Mouse (Mus musculus) heart, embryonic 10.5 days (tissue): ENCODE measurements at regions not wholly inside any gene's neighbourhood (a gene's known extent, or its start where the extent isn't known, plus 50 kb on each side); places are given as distances from the start of the nearest gene placed in this dataset.

Source experiments
- DNase-seq: peaks from one replicate; pipeline ENCODE4 v3.0.0-alpha.2; 2017; ENCODE audit warnings: low spot score
- H3K27ac ChIP-seq: fragments of 300-500 bp; sonication (generic); 2 replicates; pipeline ENCODE4 v1.5.1; 2016; ENCODE audit warnings: mild to moderate bottlenecking
- H3K27me3 ChIP-seq: fragments of 300-500 bp; sonication (generic); 2 replicates; pipeline ENCODE4 v1.6.1; 2016; ENCODE audit warnings: mild to moderate bottlenecking; ENCODE audit not compliant: poor library complexity, insufficient read depth, severe bottlenecking
- H3K36me3 ChIP-seq: fragments of 300-500 bp; sonication (generic); 2 replicates; pipeline ENCODE4 v1.6.1; 2016; ENCODE audit warnings: mild to moderate bottlenecking, moderate library complexity
- H3K4me1 ChIP-seq: fragments of 300-500 bp; sonication (generic); 2 replicates; pipeline ENCODE4 v1.6.1; 2016; ENCODE audit warnings: mild to moderate bottlenecking
- H3K4me3 ChIP-seq: fragments of 300-500 bp; sonication (generic); 2 replicates; pipeline ENCODE4 v1.5.1; 2016; ENCODE audit warnings: mild to moderate bottlenecking, moderate library complexity
- H3K9me3 ChIP-seq: fragments of 300-500 bp; sonication (generic); 2 replicates; pipeline ENCODE4 v1.6.1; 2016; ENCODE audit warnings: mild to moderate bottlenecking, moderate library complexity
- WGBS: fragments of 180-500 bp; shearing (Covaris S2); methylation state at CpG from one replicate; pipeline ENCODE4 v1.1.7; 2016; 5-methylcytosine and 5-hydroxymethylcytosine counted together

- Histone ChIP-seq H3K9me3 (no peaks in the 10 kb centered on the region), H3K4me1 (peaks cover 18% of the 10 kb centered on the region), H3K27ac (peak overlapping the region; percentile 31; the same call in 1 of the 2 replicates), H3K4me3 (no peak overlapping the region), H3K27me3 (no peaks in the 10 kb centered on the region), H3K36me3 (no peaks in the 10 kb centered on the region)
- no peak for DNase-seq
- WGBS = 73% methylated on average over 5 of the region's 5 CpGs
Observed at GRCm38 (mm10) chr4:105365076-105365475, 207.9 kb downstream of the Plpp3 start.

GRCm38 (mm10) chr4:105376591-105376990 is 219.4 kb downstream of the Plpp3 start:
- Histone ChIP-seq H3K27ac (peak overlapping the region; percentile 39), H3K27me3 (no peaks in the 10 kb centered on the region), H3K4me3 (no peak overlapping the region), H3K9me3 (no peaks in the 10 kb centered on the region), H3K4me1 (peaks cover 21% of the 10 kb centered on the region), H3K36me3 (no peaks in the 10 kb centered on the region)
- WGBS = 25% methylated on average over 5 of the region's 5 CpGs
- DNase-seq = no peak

DNA sequence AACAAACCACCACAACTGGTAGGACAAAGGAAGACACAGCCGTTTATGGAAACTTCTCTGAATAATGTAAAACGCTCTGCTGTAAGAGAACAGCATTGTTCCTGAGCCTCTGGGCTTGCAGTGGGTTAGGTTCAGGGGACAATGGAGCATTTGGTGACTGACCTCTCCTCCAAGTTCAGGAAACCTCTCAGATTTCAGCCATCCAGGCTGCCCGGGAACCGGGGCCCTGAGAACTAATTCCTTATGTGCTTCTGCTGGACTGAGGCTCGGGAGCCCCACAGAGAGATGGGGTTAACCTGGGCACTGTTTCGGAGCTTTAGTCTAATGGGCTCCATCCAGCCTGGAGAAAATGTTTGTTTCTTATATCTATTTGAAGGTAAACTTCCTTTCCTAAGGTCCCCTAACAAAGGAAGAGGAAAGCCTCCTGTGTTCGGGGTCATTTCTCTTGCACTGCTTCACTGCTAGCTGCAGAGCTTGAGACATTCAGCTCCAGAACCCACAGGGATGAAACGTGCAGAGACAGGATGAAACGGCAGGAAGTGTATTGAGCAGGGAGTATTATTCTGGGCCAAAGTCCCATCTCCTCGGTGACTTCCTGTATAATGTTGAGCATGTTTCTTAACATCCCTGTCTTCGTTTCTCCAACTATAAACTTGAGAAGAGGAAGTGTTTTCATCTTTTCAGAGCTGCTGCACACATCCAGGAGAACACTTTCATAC is 220.5 kb downstream of the Plpp3 start:
- WGBS = 55% methylated on average over 11 of the region's 11 CpGs
- Histone ChIP-seq H3K27ac (peak overlapping the region; percentile 73), H3K27me3 (no peaks in the 10 kb centered on the region), H3K4me3 (no peak overlapping the region), H3K9me3 (no peaks in the 10 kb centered on the region), H3K4me1 (peaks cover 21% of the 10 kb centered on the region), H3K36me3 (no peaks in the 10 kb centered on the region)
- DNase-seq = no peak

DNA sequence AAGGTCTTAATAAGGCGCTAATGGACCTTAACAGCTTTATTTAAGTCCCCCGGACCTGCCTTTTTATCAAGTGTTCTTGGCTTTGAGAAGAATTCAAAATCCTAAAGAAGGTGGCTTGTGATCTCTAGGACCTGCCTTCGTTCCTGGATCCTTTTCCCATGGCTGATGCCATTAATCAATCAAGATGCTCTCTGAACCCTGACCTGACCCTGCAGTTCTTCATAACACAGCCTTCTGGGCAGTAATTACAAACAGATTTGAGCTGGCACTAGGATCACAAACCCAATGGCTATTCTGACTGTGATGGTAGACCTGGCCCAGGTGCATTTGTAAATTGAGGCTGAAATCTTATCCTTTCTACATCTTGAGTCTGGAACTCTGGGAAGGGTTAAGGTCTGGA is 227.7 kb downstream of the Plpp3 start:
- Histone ChIP-seq H3K27me3 (no peaks in the 10 kb centered on the region), H3K4me1 (peaks cover 3% of the 10 kb centered on the region; the same call in 1 of the 2 replicates), H3K9me3 (no peaks in the 10 kb centered on the region), H3K36me3 (no peaks in the 10 kb centered on the region), H3K4me3 (no peak overlapping the region), H3K27ac (no peak overlapping the region)
- no peak for DNase-seq
- 71% methylated on average over 3 of the region's 3 CpGs for WGBS

GRCm38 (mm10) chr4:105385481-105385880 is 228.3 kb downstream of the Plpp3 start:
- Histone ChIP-seq H3K9me3 (no peaks in the 10 kb centered on the region), H3K4me1 (peaks cover 9% of the 10 kb centered on the region), H3K4me3 (no peak overlapping the region), H3K36me3 (no peaks in the 10 kb centered on the region), H3K27ac (no peak overlapping the region), H3K27me3 (no peaks in the 10 kb centered on the region)
- no peak for DNase-seq
- 83% methylated on average over 5 of the region's 5 CpGs for WGBS

- Histone ChIP-seq H3K27ac (peak overlapping the region; percentile 19; the same call in 1 of the 2 replicates), H3K4me3 (no peak overlapping the region), H3K4me1 (peaks cover 13% of the 10 kb centered on the region), H3K36me3 (no peaks in the 10 kb centered on the region), H3K27me3 (no peaks in the 10 kb centered on the region), H3K9me3 (no peaks in the 10 kb centered on the region)
- DNase-seq = peak; percentile 83
- 17% methylated on average over 5 of the region's 5 CpGs for WGBS
Observed at GRCm38 (mm10) chr4:105390378-105390777, 233.2 kb downstream of the Plpp3 start.

DNA sequence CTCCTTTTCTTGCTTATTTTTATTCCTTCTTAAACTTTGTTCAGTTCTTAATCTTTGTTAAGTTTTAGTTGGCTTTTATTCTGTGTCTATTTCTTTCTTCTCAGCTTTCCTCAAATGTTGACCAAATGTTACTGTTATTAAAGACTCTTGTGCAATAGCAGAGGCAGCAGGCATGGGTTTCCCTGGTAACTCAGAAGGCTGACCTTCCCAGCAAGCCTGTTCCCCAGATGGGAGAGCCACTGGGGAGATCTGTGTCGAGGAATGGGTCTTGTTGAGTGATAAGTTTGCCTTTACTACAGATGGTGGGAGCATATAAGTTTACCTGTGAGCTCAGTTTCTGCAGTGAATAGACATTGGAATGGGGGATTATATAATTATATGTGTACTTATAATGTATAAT is 237.2 kb downstream of the Plpp3 start:
- no peak for DNase-seq
- 63% methylated on average over 1 of the region's 1 CpGs for WGBS
- peaks cover 13% of the 10 kb centered on the region for H3K4me1 ChIP-seq
- no peak overlapping the region for H3K27ac ChIP-seq
- H3K27me3 ChIP-seq = no peaks in the 10 kb centered on the region
- no peaks in the 10 kb centered on the region for H3K9me3 ChIP-seq
- H3K4me3 ChIP-seq = no peak overlapping the region
- no peaks in the 10 kb centered on the region for H3K36me3 ChIP-seq

GRCm38 (mm10) chr4:105397451-105397850 is 240.3 kb downstream of the Plpp3 start:
- Histone ChIP-seq H3K27me3 (no peaks in the 10 kb centered on the region), H3K27ac (no peak overlapping the region), H3K9me3 (no peaks in the 10 kb centered on the region), H3K36me3 (no peaks in the 10 kb centered on the region), H3K4me3 (no peak overlapping the region), H3K4me1 (no peaks in the 10 kb centered on the region)
- 68% methylated on average over 2 of the region's 2 CpGs for WGBS
- DNase-seq = peak; percentile 7

- DNase-seq = no peak
- Histone ChIP-seq H3K36me3 (no peaks in the 10 kb centered on the region), H3K4me1 (peaks cover 7% of the 10 kb centered on the region), H3K27ac (no peak overlapping the region), H3K9me3 (no peaks in the 10 kb centered on the region), H3K27me3 (no peaks in the 10 kb centered on the region), H3K4me3 (no peak overlapping the region)
- WGBS = 60% methylated on average over 3 of the region's 3 CpGs
Observed at GRCm38 (mm10) chr4:105402021-105402420, 244.9 kb downstream of the Plpp3 start.

- Histone ChIP-seq H3K27ac (no peak overlapping the region), H3K27me3 (no peaks in the 10 kb centered on the region), H3K4me3 (no peak overlapping the region), H3K4me1 (peaks cover 7% of the 10 kb centered on the region), H3K36me3 (no peaks in the 10 kb centered on the region), H3K9me3 (no peaks in the 10 kb centered on the region)
- 46% methylated on average over 3 of the region's 3 CpGs for WGBS
- peak; percentile 77 for DNase-seq
Observed at GRCm38 (mm10) chr4:105403169-105403568, 246.0 kb downstream of the Plpp3 start.

GRCm38 (mm10) chr4:105403686-105404085 is 246.5 kb downstream of the Plpp3 start:
- Histone ChIP-seq H3K27me3 (no peaks in the 10 kb centered on the region), H3K27ac (no peak overlapping the region), H3K9me3 (no peaks in the 10 kb centered on the region), H3K4me1 (peaks cover 7% of the 10 kb centered on the region), H3K36me3 (no peaks in the 10 kb centered on the region), H3K4me3 (no peak overlapping the region)
- DNase-seq = no peak
- WGBS = 79% methylated on average over 6 of the region's 6 CpGs

DNA sequence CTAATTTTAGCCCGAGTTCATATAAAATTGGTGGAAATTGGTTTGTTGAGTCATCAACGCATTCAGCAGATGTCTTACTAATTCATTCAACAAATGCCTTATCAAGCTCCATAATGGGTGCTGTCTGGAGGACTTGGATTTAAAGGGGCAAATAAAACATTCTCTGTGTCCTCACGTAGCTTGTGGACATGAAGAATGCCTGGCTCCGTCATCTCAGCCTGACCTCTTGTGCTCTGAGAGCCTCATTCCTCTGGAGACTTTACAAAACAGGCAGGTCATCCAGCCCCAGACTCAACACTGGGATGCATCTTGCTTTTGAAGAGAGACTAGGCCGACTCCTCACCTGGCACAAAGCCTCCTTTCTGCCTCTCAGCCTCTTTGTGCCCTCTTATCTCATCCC is 248.6 kb downstream of the Plpp3 start:
- Histone ChIP-seq H3K27me3 (no peaks in the 10 kb centered on the region), H3K27ac (no peak overlapping the region), H3K36me3 (no peaks in the 10 kb centered on the region), H3K9me3 (no peaks in the 10 kb centered on the region), H3K4me1 (peaks cover 7% of the 10 kb centered on the region), H3K4me3 (no peak overlapping the region)
- 76% methylated on average over 5 of the region's 5 CpGs for WGBS
- DNase-seq = no peak

- H3K36me3 ChIP-seq = no peaks in the 10 kb centered on the region
- peaks cover 7% of the 10 kb centered on the region for H3K4me1 ChIP-seq
- no peak for DNase-seq
- WGBS = 67% methylated on average over 14 of the region's 14 CpGs
- H3K9me3 ChIP-seq = no peaks in the 10 kb centered on the region
- H3K4me3 ChIP-seq = no peak overlapping the region
- no peaks in the 10 kb centered on the region for H3K27me3 ChIP-seq
- no peak overlapping the region for H3K27ac ChIP-seq
Observed at GRCm38 (mm10) chr4:105406786-105407464, 249.8 kb downstream of the Plpp3 start.
